Mouse (Mus musculus): ENCODE data around the gene Deaf1.

Gene Deaf1

GRCm38 (mm10) chr7:141327469-141328372 is at the start of gene Deaf1, which contains the start of gene Tmem80:
Gene Deaf1, minus strand, starts transcription at chr7:141327690.
Gene Tmem80, plus strand, starts transcription at chr7:141327739.
- DNase-seq (ENCODE audit: low spot score in 2 of 2) = peak; percentile 100

- DNase-seq (ENCODE audit: low spot score in 2 of 2) = no peak
Measured at GRCm38 (mm10) chr7:141374399-141374798, 46.9 kb upstream of the Deaf1 start.

GRCm38 (mm10) chr7:141373611-141374010 is 46.1 kb upstream of the Deaf1 start:
- DNase-seq (ENCODE audit: low spot score in 2 of 2) = no peak

GRCm38 (mm10) chr7:141371942-141372595 is 44.6 kb upstream of the Deaf1 start:
- DNase-seq (ENCODE audit: low spot score in 2 of 2) = no peak

- DNase-seq (ENCODE audit: low spot score in 2 of 2) = no peak
Measured at GRCm38 (mm10) chr7:141369918-141370317, 42.4 kb upstream of the Deaf1 start.

GRCm38 (mm10) chr7:141367358-141367757 is 39.9 kb upstream of the Deaf1 start:
- DNase-seq (ENCODE audit: low spot score in 2 of 2) = no peak

- no peak for DNase-seq (ENCODE audit: low spot score in 2 of 2)
Measured at GRCm38 (mm10) chr7:141365049-141365445, 37.6 kb upstream of the Deaf1 start.

GRCm38 (mm10) chr7:141364349-141365048 is 37.0 kb upstream of the Deaf1 start:
- DNase-seq (ENCODE audit: low spot score in 2 of 2) = no peak

- DNase-seq (ENCODE audit: low spot score in 2 of 2) = no peak
Measured at GRCm38 (mm10) chr7:141363752-141364125, 36.2 kb upstream of the Deaf1 start.

- DNase-seq (ENCODE audit: low spot score in 2 of 2) = peak in 1 of 2 experiments; percentile 54
Measured at GRCm38 (mm10) chr7:141363106-141363751, 35.7 kb upstream of the Deaf1 start.

GRCm38 (mm10) chr7:141361510-141361909 is 34.0 kb upstream of the Deaf1 start:
- DNase-seq (ENCODE audit: low spot score in 2 of 2) = no peak

- no peak for DNase-seq (ENCODE audit: low spot score in 2 of 2)
Measured at GRCm38 (mm10) chr7:141356971-141357370, 29.5 kb upstream of the Deaf1 start.

GRCm38 (mm10) chr7:141355626-141356326 is 28.3 kb upstream of the Deaf1 start:
- DNase-seq (ENCODE audit: low spot score in 2 of 2) = no peak

GRCm38 (mm10) chr7:141355051-141355450 is 27.6 kb upstream of the Deaf1 start:
- no peak for DNase-seq (ENCODE audit: low spot score in 2 of 2)

- no peak for DNase-seq (ENCODE audit: low spot score in 2 of 2)
Measured at GRCm38 (mm10) chr7:141351061-141351460, 23.6 kb upstream of the Deaf1 start.

GRCm38 (mm10) chr7:141344787-141345186 is 17.3 kb upstream of the Deaf1 start:
- no peak for DNase-seq (ENCODE audit: low spot score in 2 of 2)

- DNase-seq (ENCODE audit: low spot score in 2 of 2) = no peak
Measured at GRCm38 (mm10) chr7:141343696-141344095, 16.2 kb upstream of the Deaf1 start.

- DNase-seq (ENCODE audit: low spot score in 2 of 2) = no peak
Measured at GRCm38 (mm10) chr7:141343230-141343629, 15.7 kb upstream of the Deaf1 start.

GRCm38 (mm10) chr7:141341689-141342226 is 14.3 kb upstream of the Deaf1 start:
- no peak for DNase-seq (ENCODE audit: low spot score in 2 of 2)

GRCm38 (mm10) chr7:141340476-141340875 is 13.0 kb upstream of the Deaf1 start:
- no peak for DNase-seq (ENCODE audit: low spot score in 2 of 2)

- DNase-seq (ENCODE audit: low spot score in 2 of 2) = no peak
Measured at GRCm38 (mm10) chr7:141340023-141340422, 12.5 kb upstream of the Deaf1 start.
